Mouse (Mus musculus): ENCODE data around the gene Arpp19. TPM values are rescaled to one million over a fixed set of nuclear protein-coding genes. Genes with fewer than 3 reads are reported as not detected.

The Arpp19 gene
- total RNA-seq, 2 experiments from 2014 or later = 280 to 339 TPM

- intact Hi-C loops (cut with DNase I) = no loop called here
- DNase-seq (ENCODE audit: low spot score in 2 of 2) = peak in 1 of 2 experiments; percentile 34
These were observed 4.3 kb upstream of the Arpp19 start for GRCm38 (mm10) chr9:75033141-75033540.

GRCm38 (mm10) chr9:75034691-75035090, 2.7 kb upstream of the Arpp19 start:
- DNase-seq (ENCODE audit: low spot score in 2 of 2) = no peak
- intact Hi-C loops (cut with DNase I) = no loop called here

GRCm38 (mm10) chr9:75035944-75036343, 1.5 kb upstream of the Arpp19 start:
- no peak for DNase-seq (ENCODE audit: low spot score in 2 of 2)
- intact Hi-C loops (cut with DNase I) = no loop called here

GRCm38 (mm10) chr9:75038357-75038688, 909 bp downstream of the Arpp19 start:
- intact Hi-C loops (cut with DNase I) = no loop called here
- DNase-seq (ENCODE audit: low spot score in 2 of 2) = no peak

- intact Hi-C loops (cut with DNase I) = no loop called here
- no peak for DNase-seq (ENCODE audit: low spot score in 2 of 2)
These were observed 3.2 kb downstream of the Arpp19 start for GRCm38 (mm10) chr9:75040566-75040965.

GRCm38 (mm10) chr9:75041840-75042525, 4.6 kb downstream of the Arpp19 start:
- intact Hi-C loops (cut with DNase I) = no loop called here
- no peak for DNase-seq (ENCODE audit: low spot score in 2 of 2)

GRCm38 (mm10) chr9:75043191-75043590, 5.8 kb downstream of the Arpp19 start:
- no peak for DNase-seq (ENCODE audit: low spot score in 2 of 2)
- intact Hi-C loops (cut with DNase I) = no loop called here

- intact Hi-C loops (cut with DNase I) = no loop called here
- DNase-seq (ENCODE audit: low spot score in 2 of 2) = no peak
These were observed 9.7 kb downstream of the Arpp19 start for GRCm38 (mm10) chr9:75047079-75047478.

GRCm38 (mm10) chr9:75049100-75049499, 11.7 kb downstream of the Arpp19 start:
- no peak for DNase-seq (ENCODE audit: low spot score in 2 of 2)
- intact Hi-C loops (cut with DNase I) = no loop called here

GRCm38 (mm10) chr9:75050003-75050402, 12.6 kb downstream of the Arpp19 start:
- intact Hi-C loops (cut with DNase I) = loop anchor here (5.0 to 10.0 kb wide), 3 partner anchors 152 to 385 kb away; no protein-coding TSS in a partner anchor
- DNase-seq (ENCODE audit: low spot score in 2 of 2) = peak; percentile 88 to 94

GRCm38 (mm10) chr9:75051841-75052240, 14.4 kb downstream of the Arpp19 start:
- intact Hi-C loops (cut with DNase I) = loop anchor here (5.0 to 10.0 kb wide), 3 partner anchors 150 to 383 kb away; no protein-coding TSS in a partner anchor

GRCm38 (mm10) chr9:75055046-75055445, 17.6 kb downstream of the Arpp19 start:
- DNase-seq (ENCODE audit: low spot score in 2 of 2) = no peak
- intact Hi-C loops (cut with DNase I) = loop anchor here (10.0 kb wide), 1 partner anchor 380 kb away; no protein-coding TSS in a partner anchor

More at GRCm38 (mm10) chr9:75051841-75052240, 14.4 kb downstream of the Arpp19 start:
- DNase-seq (ENCODE audit: low spot score in 2 of 2) = peak; percentile 46 to 60

- intact Hi-C loops (cut with DNase I) = no loop called here
- no peak for DNase-seq (ENCODE audit: low spot score in 2 of 2)
These were observed 27.4 kb downstream of the Arpp19 start for GRCm38 (mm10) chr9:75064678-75065331.

GRCm38 (mm10) chr9:75070457-75071028, 33.1 kb downstream of the Arpp19 start, which contains the start of gene Myo5a:
Myo5a (plus strand) TSS chr9:75071015.
- intact Hi-C loops (cut with DNase I) = loop anchor here (5.0 kb wide), 1 partner anchor 52 kb away; no protein-coding TSS in a partner anchor
- no peak for DNase-seq (ENCODE audit: low spot score in 2 of 2)

- peak; percentile 61 to 73 for DNase-seq (ENCODE audit: low spot score in 2 of 2)
- intact Hi-C loops (cut with DNase I) = loop anchor here (5.0 kb wide), 1 partner anchor 51 kb away; no protein-coding TSS in a partner anchor
These were observed 33.8 kb downstream of the Arpp19 start for GRCm38 (mm10) chr9:75071029-75071705.

- intact Hi-C loops (cut with DNase I) = loop anchor here (5.0 kb wide), 1 partner anchor 51 kb away; no protein-coding TSS in a partner anchor
These were observed 34.3 kb downstream of the Arpp19 start for GRCm38 (mm10) chr9:75071706-75072192.

GRCm38 (mm10) chr9:75072361-75072760, 34.9 kb downstream of the Arpp19 start:
- no peak for DNase-seq (ENCODE audit: low spot score in 2 of 2)
- intact Hi-C loops (cut with DNase I) = loop anchor here (5.0 kb wide), 1 partner anchor 50 kb away; no protein-coding TSS in a partner anchor

More at GRCm38 (mm10) chr9:75071706-75072192, 34.3 kb downstream of the Arpp19 start:
- DNase-seq (ENCODE audit: low spot score in 2 of 2) = no peak

GRCm38 (mm10) chr9:75077191-75077590, 39.8 kb downstream of the Arpp19 start:
- no peak for DNase-seq (ENCODE audit: low spot score in 2 of 2)
- intact Hi-C loops (cut with DNase I) = no loop called here

GRCm38 (mm10) chr9:75085242-75085824, 47.9 kb downstream of the Arpp19 start:
- peak in 1 of 2 experiments; percentile 49 for DNase-seq (ENCODE audit: low spot score in 2 of 2)
- intact Hi-C loops (cut with DNase I) = no loop called here

Data from left cerebral cortex, postnatal 14 days (tissue).